Mouse (Mus musculus) R1 (cell line): ENCODE results near the gene Tspan9.

Experiments used
- DNase-seq: peaks from one replicate; pipeline ENCODE4 v3.0.0-alpha.2; 2018; ENCODE audit warnings: low read depth, low spot score

Gene Tspan9

GRCm38 (mm10) chr6:127981176-127981575, 162.2 kb downstream of the Tspan9 start:
- no peak for DNase-seq

GRCm38 (mm10) chr6:127980381-127981045, 162.9 kb downstream of the Tspan9 start:
- no peak for DNase-seq

DNA sequence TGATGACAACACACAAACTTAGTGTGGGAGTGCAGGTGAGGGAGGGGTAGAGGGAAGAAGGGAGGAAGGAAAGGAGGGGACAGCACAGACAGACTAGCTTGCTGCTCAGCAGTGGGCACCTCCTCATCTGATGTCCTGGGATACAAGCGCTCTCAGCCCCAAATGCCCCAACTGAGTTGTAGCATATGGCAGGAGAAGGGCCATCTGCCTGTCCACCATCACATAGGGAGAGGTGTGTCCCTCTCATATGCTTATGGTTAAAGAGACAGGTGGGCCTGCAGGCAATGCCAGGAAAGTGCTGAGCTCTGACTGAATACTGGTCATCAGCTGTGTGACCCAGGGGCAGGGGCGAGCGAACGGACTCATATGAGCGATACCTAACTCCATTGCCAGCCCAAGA, 163.6 kb downstream of the Tspan9 start:
- DNase-seq = no peak

GRCm38 (mm10) chr6:127978941-127979340, 164.5 kb downstream of the Tspan9 start:
- no peak for DNase-seq

DNA sequence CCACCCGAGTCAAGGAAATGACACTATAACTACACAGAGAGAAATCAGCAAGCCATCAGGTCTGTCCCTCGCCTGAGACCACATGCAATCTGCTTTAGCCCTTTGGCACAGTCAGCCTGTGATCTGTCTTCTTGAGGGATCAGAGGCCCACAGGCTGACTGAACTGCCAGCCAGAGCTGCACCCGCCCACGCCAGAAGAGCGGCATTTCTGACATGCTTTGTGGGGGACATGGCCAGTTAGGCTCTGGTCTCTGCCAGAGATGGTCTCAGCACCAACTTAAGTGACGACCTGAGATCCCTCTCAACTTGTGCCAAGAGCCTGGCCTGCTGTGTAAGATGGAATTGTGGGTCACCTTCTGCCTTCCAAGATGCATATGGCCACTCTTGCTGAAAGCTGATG, 166.7 kb downstream of the Tspan9 start:
- DNase-seq = no peak

DNA sequence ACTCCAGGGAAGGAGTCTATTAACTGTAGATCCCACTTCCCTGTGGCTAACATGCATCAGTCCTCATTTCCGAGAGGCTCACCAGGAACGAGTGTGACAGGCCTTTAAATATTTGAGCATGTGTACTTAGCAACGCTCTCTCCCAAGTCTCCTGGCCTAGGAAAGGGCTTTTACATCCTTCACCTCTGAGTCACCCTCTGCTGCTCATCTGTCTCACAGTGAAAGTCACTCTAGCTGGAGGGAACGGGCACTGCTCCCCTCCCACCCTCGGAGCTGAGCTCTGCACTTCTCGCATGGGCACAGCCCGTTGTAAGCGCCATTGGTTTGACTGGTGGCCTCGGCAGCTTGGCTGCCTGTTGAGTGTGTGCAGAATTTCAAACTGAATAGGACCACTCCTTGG, 169.4 kb downstream of the Tspan9 start:
- DNase-seq = no peak

- no peak for DNase-seq
Measured at GRCm38 (mm10) chr6:127973553-127973952, 169.8 kb downstream of the Tspan9 start.

DNA sequence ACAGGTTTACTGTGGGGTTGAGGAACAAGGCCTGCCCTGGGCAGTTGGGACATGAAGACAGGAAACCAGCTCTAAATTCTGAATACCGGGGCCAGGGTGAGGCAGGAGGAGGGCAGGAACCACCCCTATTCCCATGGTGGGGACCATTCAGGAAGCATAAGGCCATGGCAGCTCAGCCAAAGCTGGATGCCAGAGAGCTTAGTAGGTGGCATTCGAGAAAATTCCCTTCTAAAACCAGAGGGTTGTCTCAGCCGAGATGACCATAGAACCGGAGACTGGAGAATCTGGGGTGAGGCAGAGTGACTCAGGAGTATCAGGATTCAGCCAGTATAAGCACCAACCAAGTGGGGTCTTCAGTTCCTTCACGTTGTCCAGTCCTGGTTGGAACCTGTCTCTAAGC, 171.5 kb downstream of the Tspan9 start:
- no peak for DNase-seq

- DNase-seq = peak; percentile 42
Measured at GRCm38 (mm10) chr6:127970848-127971247, 172.5 kb downstream of the Tspan9 start.

DNA sequence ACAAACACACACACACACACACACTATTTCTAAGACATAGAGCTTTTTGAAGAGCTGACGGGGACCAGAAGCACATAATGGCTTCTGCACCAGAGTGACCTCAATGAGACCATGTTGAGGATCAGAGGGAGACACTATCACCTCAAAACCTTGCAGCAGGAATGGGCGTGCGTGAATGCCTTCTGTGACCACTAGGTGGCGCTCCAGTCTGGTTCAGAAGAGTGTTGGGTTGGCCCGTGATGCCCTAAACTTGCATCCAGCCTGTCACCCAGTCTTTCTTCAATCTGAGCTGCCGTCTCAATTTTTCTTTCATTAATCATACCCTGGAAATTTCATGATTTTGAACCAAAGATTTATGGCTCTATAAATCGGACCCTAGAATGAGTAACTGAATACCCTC, 173.3 kb downstream of the Tspan9 start:
- peak; percentile 71 for DNase-seq

- no peak for DNase-seq
Measured at GRCm38 (mm10) chr6:127969709-127970108, 173.7 kb downstream of the Tspan9 start.

DNA sequence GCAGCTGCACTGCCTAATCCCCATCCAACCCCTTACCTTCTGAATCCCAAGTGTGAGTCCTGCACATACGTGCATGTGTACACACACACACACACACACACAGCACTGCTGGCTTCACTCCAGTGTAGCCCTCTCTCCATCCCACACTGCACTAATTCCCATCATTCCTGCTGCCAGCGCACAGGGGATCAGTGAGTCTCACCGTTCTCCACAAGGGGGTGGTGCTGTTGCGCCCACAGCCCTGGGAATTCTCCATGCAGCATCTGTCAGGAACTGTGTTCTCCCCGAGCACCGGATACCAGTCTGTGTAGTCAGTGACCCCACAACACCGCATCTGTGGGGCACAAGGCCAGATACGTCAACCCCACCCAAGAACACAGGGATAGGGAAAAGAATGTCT, 177.9 kb downstream of the Tspan9 start:
- peak; percentile 59 for DNase-seq

DNA sequence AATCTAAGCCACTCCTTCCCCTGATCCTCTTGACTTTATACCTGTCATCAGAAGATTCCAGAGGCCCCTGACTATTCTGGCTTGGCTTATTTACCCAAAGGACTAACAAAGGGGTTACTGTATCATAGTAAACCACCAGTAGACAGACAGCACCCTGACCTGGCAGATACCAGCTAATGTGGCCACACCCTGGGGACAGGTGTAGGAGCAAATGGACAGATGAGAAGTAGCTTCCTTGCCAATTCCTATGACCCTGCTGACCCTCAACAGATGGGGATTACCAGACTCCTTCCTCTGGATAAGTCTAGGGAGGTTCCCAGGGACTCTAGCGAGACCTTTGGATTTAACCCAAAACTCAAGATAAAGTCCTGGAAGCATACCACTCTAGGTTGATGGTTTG, 183.2 kb downstream of the Tspan9 start:
- no peak for DNase-seq

DNA sequence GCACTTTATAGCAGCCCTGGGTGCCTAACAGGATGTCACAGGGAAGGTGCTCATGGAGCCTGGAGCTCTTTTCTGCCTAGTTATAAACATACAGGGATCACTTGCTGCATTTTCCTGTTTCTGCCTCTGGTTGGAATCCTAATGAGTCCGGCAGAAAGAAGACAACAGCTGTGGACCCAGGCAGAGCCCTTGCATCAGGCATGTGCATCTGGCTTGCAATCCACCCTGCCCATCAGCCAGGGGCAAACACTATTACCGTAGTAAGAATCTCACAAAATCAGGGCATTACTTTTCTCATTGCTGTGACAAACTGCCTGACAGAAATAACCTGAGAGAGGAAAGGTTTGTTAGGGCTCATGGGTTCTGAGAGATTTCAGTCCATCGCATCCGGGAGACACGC, 187.2 kb downstream of the Tspan9 start:
- DNase-seq = no peak

DNA sequence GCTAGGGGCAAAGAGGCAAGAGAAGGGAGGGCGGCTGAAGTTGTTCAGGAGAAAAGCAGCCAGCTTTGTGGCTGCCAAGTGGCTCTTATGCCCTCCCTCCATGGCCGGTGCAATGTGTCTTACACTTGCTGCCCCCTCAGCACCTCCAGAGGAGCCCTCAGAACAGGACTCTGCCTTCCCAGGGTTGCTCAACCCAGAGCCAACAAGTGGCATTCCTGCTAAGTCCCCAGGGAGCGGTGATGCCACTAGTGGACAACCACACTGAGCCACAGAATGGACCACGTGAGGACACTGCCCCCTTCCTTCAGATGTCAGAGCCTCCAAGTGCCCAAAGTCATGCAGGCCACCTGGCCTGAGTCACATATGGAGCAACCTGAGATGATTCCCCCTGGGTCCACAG, 190.3 kb downstream of the Tspan9 start:
- DNase-seq = no peak

- DNase-seq = no peak
Measured at GRCm38 (mm10) chr6:127949885-127950284, 193.5 kb downstream of the Tspan9 start.

DNA sequence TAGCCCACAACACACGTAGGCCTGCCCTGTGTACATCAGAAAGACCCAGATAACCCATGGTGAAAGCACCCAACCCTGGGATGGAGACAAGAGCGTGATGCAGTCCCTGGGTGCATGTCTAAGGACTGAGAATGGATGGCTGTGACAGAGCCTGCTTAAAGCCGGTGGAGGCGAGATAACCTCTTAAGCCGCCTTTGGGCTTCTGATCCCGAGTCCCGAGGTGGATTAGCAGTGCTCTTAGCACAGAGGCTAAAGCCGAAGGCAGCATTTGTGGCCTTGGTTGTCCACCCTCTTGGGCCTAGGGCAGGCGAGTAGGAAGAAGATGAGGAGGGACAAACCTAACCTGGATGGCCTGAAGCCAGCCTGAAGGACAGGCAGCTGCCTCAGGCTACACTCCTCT, 194.7 kb downstream of the Tspan9 start:
- DNase-seq = no peak

DNA sequence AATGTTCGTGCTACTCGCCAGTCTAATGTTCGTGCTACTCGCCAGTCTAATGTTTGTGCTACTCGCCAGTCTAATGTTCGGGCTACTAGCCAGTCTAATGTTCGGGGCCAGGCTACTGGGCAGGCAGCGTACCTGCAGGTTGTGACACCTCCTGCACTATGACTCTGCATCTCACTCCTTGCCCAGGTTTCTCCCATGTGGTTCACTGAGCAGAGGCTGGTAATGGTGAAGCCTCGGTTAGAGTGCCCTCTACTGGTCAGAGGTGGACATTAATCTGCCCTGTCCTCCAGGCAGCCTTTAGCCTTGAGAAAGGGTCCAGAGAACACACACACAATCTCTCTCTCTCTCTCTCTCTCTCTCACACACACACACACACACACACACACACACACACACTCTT, 197.7 kb downstream of the Tspan9 start:
- peak; percentile 79 for DNase-seq

- DNase-seq = no peak
Measured at GRCm38 (mm10) chr6:127942421-127942820, 201.0 kb downstream of the Tspan9 start.

- no peak for DNase-seq
Measured at GRCm38 (mm10) chr6:127935105-127935504, 208.3 kb downstream of the Tspan9 start.

- DNase-seq = no peak
Measured at GRCm38 (mm10) chr6:127933841-127934240, 209.6 kb downstream of the Tspan9 start.

- no peak for DNase-seq
Measured at GRCm38 (mm10) chr6:127932697-127933096, 210.7 kb downstream of the Tspan9 start.

GRCm38 (mm10) chr6:127928682-127929081, 214.7 kb downstream of the Tspan9 start:
- no peak for DNase-seq

- DNase-seq = no peak
Measured at GRCm38 (mm10) chr6:127925915-127926314, 217.5 kb downstream of the Tspan9 start.
